Mouse (Mus musculus) myocyte (in vitro differentiated cells): ENCODE results near the gene Sulf2.

Experiments
- CEBPB ChIP-seq: IDR thresholded peaks from 2 replicates; pipeline ENCODE4 v1.6.1; 2011; ENCODE audit warnings: mild to moderate bottlenecking, moderate library complexity; ENCODE audit not compliant: poor library complexity, insufficient read depth, severe bottlenecking
- E2F4 ChIP-seq: IDR thresholded peaks from one replicate; pipeline ENCODE4 v1.6.1; 2011; ENCODE audit warnings: mild to moderate bottlenecking, control low read depth, moderate library complexity; ENCODE audit not compliant: insufficient read depth
- MAX ChIP-seq: IDR thresholded peaks from one replicate; pipeline ENCODE4 v1.6.1; 2011; ENCODE audit warnings: low read depth, mild to moderate bottlenecking, control low read depth
- MYOD1 ChIP-seq, 3 experiments: IDR thresholded peaks; one replicate each; pipeline ENCODE4 v1.6.1; 2011; ENCODE audit warnings: control low read depth in 2 of 3, low read depth in 2 of 3, mild to moderate bottlenecking in 2 of 3, moderate library complexity in 1 of 3; ENCODE audit not compliant: insufficient read length in 2 of 3, control insufficient read depth in 1 of 3
- MYOG ChIP-seq, 3 experiments: IDR thresholded peaks; one replicate each; pipeline ENCODE4 v1.6.1; 2011; ENCODE audit warnings: control low read depth in 2 of 3, low read depth in 2 of 3, mild to moderate bottlenecking in 2 of 3; ENCODE audit not compliant: insufficient read length in 2 of 3, control insufficient read depth in 1 of 3, insufficient read depth in 1 of 3
- POLR2A ChIP-seq: IDR thresholded peaks from one replicate; pipeline ENCODE4 v1.6.1; 2011; ENCODE audit warnings: low read depth, mild to moderate bottlenecking, control low read depth, moderate library complexity; ENCODE audit not compliant: insufficient read length
- POLR2AphosphoS2 ChIP-seq: IDR thresholded peaks from one replicate; pipeline ENCODE4 v1.6.1; 2011; ENCODE audit warnings: low read depth, control low read depth; ENCODE audit not compliant: insufficient read length
- REST ChIP-seq: IDR thresholded peaks from one replicate; pipeline ENCODE4 v1.6.1; 2011; ENCODE audit warnings: mild to moderate bottlenecking, control low read depth, moderate library complexity; ENCODE audit not compliant: insufficient read depth, insufficient read length
- SRF ChIP-seq: IDR thresholded peaks from one replicate; pipeline ENCODE4 v1.6.1; 2011; ENCODE audit warnings: low read depth; ENCODE audit not compliant: control insufficient read depth, insufficient read length
- TCF12 ChIP-seq: IDR thresholded peaks from one replicate; pipeline ENCODE4 v1.6.1; 2011; ENCODE audit warnings: mild to moderate bottlenecking, control low read depth; ENCODE audit not compliant: poor library complexity, insufficient read depth, severe bottlenecking
- TCF3 ChIP-seq: IDR thresholded peaks from one replicate; pipeline ENCODE4 v1.6.1; 2011; ENCODE audit warnings: low read depth, control low read depth; ENCODE audit not compliant: insufficient read length
- USF1 ChIP-seq: IDR thresholded peaks from one replicate; pipeline ENCODE4 v1.6.1; 2011; ENCODE audit warnings: low read depth, mild to moderate bottlenecking, control low read depth, moderate library complexity

GRCm38 (mm10) chr2:166190816-166191215 is 35.4 kb upstream of the Sulf2 start:
- TF ChIP-seq POLR2AphosphoS2 (no peak), MYOD1 (IDR thresholded peaks at IDR 0.05; ENCODE audit: control insufficient read depth in 1 of 3, insufficient read length in 2 of 3, low read depth in 2 of 3) (no peak), POLR2A (no peak), USF1 (no peak), TCF12 (no peak), TCF3 (no peak), MAX (no peak), E2F4 (no peak), CEBPB (no peak), MYOG (IDR thresholded peaks at IDR 0.05; ENCODE audit: control insufficient read depth in 1 of 3, insufficient read depth in 1 of 3, insufficient read length in 2 of 3, low read depth in 2 of 3) (no peak), SRF (no peak), REST (no peak)
